Mouse (Mus musculus): ENCODE measurements around the gene Zfp473. TPM values are rescaled to one million over a fixed set of nuclear protein-coding genes. Genes with fewer than 3 reads are reported as not detected.

Gene Zfp473
- polyA plus RNA-seq, 1 experiment from 2014 or later: 0.61 TPM

- WGBS: 68% methylated on average over 3 of the region's 3 CpGs
- H3K9me3 ChIP-seq (ENCODE audit: control insufficient read depth, low read length): no peaks in the 10 kb centered on the region
- H3K27me3 ChIP-seq (ENCODE audit: control insufficient read depth, insufficient read depth, low read length): no peaks in the 10 kb centered on the region
- H3K36me3 ChIP-seq (ENCODE audit: control insufficient read depth, insufficient read depth, low read length): no peaks in the 10 kb centered on the region
- no peak for ATAC-seq (ENCODE audit: insufficient number of reproducible peaks, insufficient read depth, low FRiP score, low read depth)
- peaks cover 0 to 10% of the 10 kb centered on the region in 2 experiments; a peak in 1 of 4 replicates for H3K4me1 ChIP-seq (ENCODE audit: control insufficient read depth in 2 of 2, insufficient read depth in 2 of 2, low read length in 2 of 2)
- no peak overlapping the region for H3K4me2 ChIP-seq (ENCODE audit: low read length)
- no peak overlapping the region for H3K4me3 ChIP-seq (ENCODE audit: control insufficient read depth in 1 of 2, insufficient read depth in 1 of 2, low read depth in 1 of 2, low read length in 2 of 2)
- no peak overlapping the region for H3K9ac ChIP-seq (ENCODE audit: low read length)
- no peak overlapping the region for H3K27ac ChIP-seq (replicated peaks in 1 of 2; ENCODE audit: control insufficient read depth in 1 of 2, insufficient read depth in 1 of 2, low read depth in 2 of 2, low read length in 2 of 2)
Observed at GRCm38 (mm10) chr7:44688890-44689289, 62.0 kb downstream of the Zfp473 start.

GRCm38 (mm10) chr7:44685531-44686402 is 65.1 kb downstream of the Zfp473 start:
- no peak for ATAC-seq (ENCODE audit: insufficient number of reproducible peaks, insufficient read depth, low FRiP score, low read depth)
- no peak overlapping the region for H3K4me2 ChIP-seq (ENCODE audit: low read length)
- H3K9ac ChIP-seq (ENCODE audit: low read length): no peak overlapping the region
- no peak overlapping the region for H3K27ac ChIP-seq (replicated peaks in 1 of 2; ENCODE audit: control insufficient read depth in 1 of 2, insufficient read depth in 1 of 2, low read depth in 2 of 2, low read length in 2 of 2)
- H3K27me3 ChIP-seq (ENCODE audit: control insufficient read depth, insufficient read depth, low read length): no peaks in the 10 kb centered on the region
- peaks cover 7% of the 10 kb centered on the region for H3K9me3 ChIP-seq (ENCODE audit: control insufficient read depth, low read length)
- no peak overlapping the region for H3K4me3 ChIP-seq (ENCODE audit: control insufficient read depth in 1 of 2, insufficient read depth in 1 of 2, low read depth in 1 of 2, low read length in 2 of 2)
- H3K4me1 ChIP-seq (ENCODE audit: control insufficient read depth in 2 of 2, insufficient read depth in 2 of 2, low read length in 2 of 2): peaks cover 0 to 10% of the 10 kb centered on the region in 2 experiments; a peak in 1 of 4 replicates
- WGBS: 51% methylated on average over 17 of the region's 17 CpGs
- H3K36me3 ChIP-seq (ENCODE audit: control insufficient read depth, insufficient read depth, low read length): no peaks in the 10 kb centered on the region

DNA sequence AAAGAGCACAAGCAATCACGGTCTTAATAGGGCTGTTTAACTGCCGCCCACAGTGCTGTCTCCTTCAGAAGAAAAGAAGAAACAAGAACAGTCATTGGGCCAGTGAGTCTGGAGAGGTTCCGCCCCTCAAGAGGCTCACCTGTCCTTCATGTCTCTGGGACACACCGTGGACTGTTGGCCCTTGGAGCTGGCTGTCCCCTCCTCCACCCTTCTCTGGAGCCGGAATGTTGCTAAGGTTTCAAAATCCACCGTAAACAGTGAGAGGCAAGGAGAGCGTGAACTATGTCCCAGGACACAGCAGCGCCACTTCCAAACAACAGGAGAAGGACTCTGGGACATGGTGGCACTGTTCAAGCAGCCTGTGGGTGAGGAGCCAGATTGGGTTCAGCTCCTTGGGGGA is 67.2 kb downstream of the Zfp473 start:
- Histone ChIP-seq H3K4me1 (ENCODE audit: control insufficient read depth in 2 of 2, insufficient read depth in 2 of 2, low read length in 2 of 2) (peaks cover 0 to 10% of the 10 kb centered on the region in 2 experiments; a peak in 1 of 4 replicates), H3K9me3 (ENCODE audit: control insufficient read depth, low read length) (peaks cover 7% of the 10 kb centered on the region), H3K9ac (ENCODE audit: low read length) (no peak overlapping the region), H3K4me2 (ENCODE audit: low read length) (no peak overlapping the region), H3K4me3 (ENCODE audit: control insufficient read depth in 1 of 2, insufficient read depth in 1 of 2, low read depth in 1 of 2, low read length in 2 of 2) (no peak overlapping the region), H3K36me3 (ENCODE audit: control insufficient read depth, insufficient read depth, low read length) (no peaks in the 10 kb centered on the region), H3K27ac (replicated peaks in 1 of 2; ENCODE audit: control insufficient read depth in 1 of 2, insufficient read depth in 1 of 2, low read depth in 2 of 2, low read length in 2 of 2) (no peak overlapping the region), H3K27me3 (ENCODE audit: control insufficient read depth, insufficient read depth, low read length) (no peaks in the 10 kb centered on the region)
- 75% methylated on average over 8 of the region's 8 CpGs for whole genome bisulfite sequencing
- no peak for ATAC-seq (ENCODE audit: insufficient number of reproducible peaks, insufficient read depth, low FRiP score, low read depth)

Other genes starting within 250 kb of the Zfp473 start
- 2.3 and 3.3 TPM in 2 replicates for gene Mybpc2, start 226.4 kb downstream of the Zfp473 start, polyA plus RNA-seq (2014; fragmentation: Nextera tagmentation; extraction: Ambion mirVana)
- gene Spib, start 219.0 kb downstream of the Zfp473 start, polyA plus RNA-seq (2014; fragmentation: Nextera tagmentation; extraction: Ambion mirVana): not detected in 2 replicates
- 28.6 and 29.2 TPM in 2 replicates for gene Pold1, start 202.2 kb downstream of the Zfp473 start, polyA plus RNA-seq (2014; fragmentation: Nextera tagmentation; extraction: Ambion mirVana)
- 53.3 and 57.8 TPM in 2 replicates for gene Nr1h2, start 197.1 kb downstream of the Zfp473 start, polyA plus RNA-seq (2014; fragmentation: Nextera tagmentation; extraction: Ambion mirVana)
- gene Napsa, start 178.7 kb downstream of the Zfp473 start, polyA plus RNA-seq (2014; fragmentation: Nextera tagmentation; extraction: Ambion mirVana): 0.35 and 0.92 TPM in 2 replicates
- not detected in 2 replicates for gene Kcnc3, start 160.4 kb downstream of the Zfp473 start, polyA plus RNA-seq (2014; fragmentation: Nextera tagmentation; extraction: Ambion mirVana)
- 0.40 and 1.9 TPM in 2 replicates for gene Myh14, start 80.2 kb downstream of the Zfp473 start, polyA plus RNA-seq (2014; fragmentation: Nextera tagmentation; extraction: Ambion mirVana)
- gene Izumo2, start 42.3 kb downstream of the Zfp473 start, polyA plus RNA-seq (2014; fragmentation: Nextera tagmentation; extraction: Ambion mirVana): not detected in 2 replicates
- gene Vrk3, start 2.6 kb downstream of the Zfp473 start, polyA plus RNA-seq (2014; fragmentation: Nextera tagmentation; extraction: Ambion mirVana): 30.9 and 36.1 TPM in 2 replicates
- 41.5 and 41.7 TPM in 2 replicates for gene Nup62, start 65.0 kb upstream of the Zfp473 start, polyA plus RNA-seq (2014; fragmentation: Nextera tagmentation; extraction: Ambion mirVana)
- 0.77 and 0.91 TPM in 2 replicates for gene Il4i1, start 65.3 kb upstream of the Zfp473 start, polyA plus RNA-seq (2014; fragmentation: Nextera tagmentation; extraction: Ambion mirVana)
- 1.8 and 1.9 TPM in 2 replicates for gene Atf5, start 65.6 kb upstream of the Zfp473 start, polyA plus RNA-seq (2014; fragmentation: Nextera tagmentation; extraction: Ambion mirVana)
- 33.4 and 61.6 TPM in 2 replicates for gene Akt1s1, start 97.9 kb upstream of the Zfp473 start, polyA plus RNA-seq (2014; fragmentation: Nextera tagmentation; extraction: Ambion mirVana)
- gene Tbc1d17, start 98.0 kb upstream of the Zfp473 start, polyA plus RNA-seq (2014; fragmentation: Nextera tagmentation; extraction: Ambion mirVana): 44.5 and 53.5 TPM in 2 replicates
- 19.4 and 22.7 TPM in 2 replicates for gene Pnkp, start 106.1 kb upstream of the Zfp473 start, polyA plus RNA-seq (2014; fragmentation: Nextera tagmentation; extraction: Ambion mirVana)
- 279 and 310 TPM in 2 replicates for gene Ptov1, start 118.7 kb upstream of the Zfp473 start, polyA plus RNA-seq (2014; fragmentation: Nextera tagmentation; extraction: Ambion mirVana)
- 52.6 and 59.5 TPM in 2 replicates for gene Med25, start 141.7 kb upstream of the Zfp473 start, polyA plus RNA-seq (2014; fragmentation: Nextera tagmentation; extraction: Ambion mirVana)
- 11.9 and 14.5 TPM in 2 replicates for gene Fuz, start 145.0 kb upstream of the Zfp473 start, polyA plus RNA-seq (2014; fragmentation: Nextera tagmentation; extraction: Ambion mirVana)
- gene Ap2a1, start 178.4 kb upstream of the Zfp473 start, polyA plus RNA-seq (2014; fragmentation: Nextera tagmentation; extraction: Ambion mirVana): 54.0 and 58.8 TPM in 2 replicates
- gene Tsks, start 192.2 kb upstream of the Zfp473 start, polyA plus RNA-seq (2014; fragmentation: Nextera tagmentation; extraction: Ambion mirVana): not detected in 2 replicates
- gene Cpt1c, start 223.8 kb upstream of the Zfp473 start, polyA plus RNA-seq (2014; fragmentation: Nextera tagmentation; extraction: Ambion mirVana): 8.0 and 11.1 TPM in 2 replicates
- gene Prmt1, start 235.5 kb upstream of the Zfp473 start, polyA plus RNA-seq (2014; fragmentation: Nextera tagmentation; extraction: Ambion mirVana): 134 and 145 TPM in 2 replicates
- gene Irf3, start 246.6 kb upstream of the Zfp473 start, polyA plus RNA-seq (2014; fragmentation: Nextera tagmentation; extraction: Ambion mirVana): 57.6 and 60.9 TPM in 2 replicates
- gene Bcl2l12, start 247.7 kb upstream of the Zfp473 start, polyA plus RNA-seq (2014; fragmentation: Nextera tagmentation; extraction: Ambion mirVana): 34.7 and 35.4 TPM in 2 replicates

All from heart, embryonic 14.5 days (tissue).